Mouse (Mus musculus) embryonic facial prominence, embryonic 15.5 days (tissue): ENCODE results near the gene Rab3il1. TPM values are rescaled to one million over a fixed set of nuclear protein-coding genes. Genes with fewer than 3 reads are reported as not detected.

Source experiments
- ATAC-seq: fragments of 200-750 bp; cut with Nextera tagmentation; 2 replicates; pipeline ENCODE4 v1.8.0; 2017; ENCODE audit warnings: low read depth, moderate TSS enrichment; ENCODE audit not compliant: insufficient number of reproducible peaks, low FRiP score, low TSS enrichment
- H3K27ac ChIP-seq: fragments of 300-500 bp; sonication (generic); replicated peaks from 2 replicates; pipeline ENCODE4 v1.5.1; 2015; ENCODE audit warnings: mild to moderate bottlenecking, inconsistent platforms
- H3K27me3 ChIP-seq: fragments of 300-500 bp; sonication (generic); 2 replicates; pipeline ENCODE4 v1.6.1; 2015; ENCODE audit warnings: inconsistent platforms
- H3K36me3 ChIP-seq: fragments of 300-500 bp; sonication (generic); 2 replicates; pipeline ENCODE4 v1.6.1; 2015; ENCODE audit warnings: mild to moderate bottlenecking, inconsistent platforms
- H3K4me1 ChIP-seq: fragments of 300-500 bp; sonication (generic); 2 replicates; pipeline ENCODE4 v1.6.1; 2015; ENCODE audit warnings: inconsistent platforms
- H3K4me2 ChIP-seq: fragments of 300-500 bp; sonication (generic); replicated peaks from 2 replicates; pipeline ENCODE4 v1.6.1; 2015; ENCODE audit warnings: mild to moderate bottlenecking, inconsistent platforms
- H3K4me3 ChIP-seq: fragments of 300-500 bp; sonication (generic); replicated peaks from 2 replicates; pipeline ENCODE4 v1.5.1; 2015; ENCODE audit warnings: mild to moderate bottlenecking, inconsistent platforms
- H3K9ac ChIP-seq: fragments of 300-500 bp; sonication (generic); 2 replicates; pipeline ENCODE4 v1.6.1; 2015; ENCODE audit warnings: inconsistent platforms
- H3K9me3 ChIP-seq: fragments of 300-500 bp; sonication (generic); replicated peaks from 2 replicates; pipeline ENCODE4 v1.6.1; 2016; ENCODE audit warnings: inconsistent platforms
- WGBS: fragments of 180-500 bp; shearing (Covaris S2); methylation state at CpG from one replicate; pipeline ENCODE4 v1.1.7; 2015; 5-methylcytosine and 5-hydroxymethylcytosine counted together
- polyA plus RNA-seq: library from polyadenylated mRNA; unstranded; fragments of >200 nt; fragmentation: Nextera tagmentation; extraction: Ambion mirVana; gene quantifications from 2 replicates; pipeline ENCODE4 v1.2.1, GENCODE M21; 2015

Rab3il1 gene
- polyA plus RNA-seq, 1 experiment from 2014 or later, result 46.1 TPM

GRCm38 (mm10) chr19:9984111-9985055 lies 17.1 kb upstream of the Rab3il1 start:
- H3K36me3 ChIP-seq, result peaks cover 26% of the 10 kb centered on the region
- peaks cover 33% of the 10 kb centered on the region for H3K4me1 ChIP-seq
- H3K9me3 ChIP-seq, result no peaks in the 10 kb centered on the region
- peak overlapping the region; percentile 70 for H3K4me2 ChIP-seq
- no peaks in the 10 kb centered on the region for H3K27me3 ChIP-seq
- ATAC-seq, result no peak
- 88% methylated on average over 20 of the region's 20 CpGs for WGBS
- H3K27ac ChIP-seq, result no peak overlapping the region
- H3K4me3 ChIP-seq, result peak overlapping the region; percentile 82
- peak overlapping the region; percentile 95; the same call in 1 of the 2 replicates for H3K9ac ChIP-seq

DNA sequence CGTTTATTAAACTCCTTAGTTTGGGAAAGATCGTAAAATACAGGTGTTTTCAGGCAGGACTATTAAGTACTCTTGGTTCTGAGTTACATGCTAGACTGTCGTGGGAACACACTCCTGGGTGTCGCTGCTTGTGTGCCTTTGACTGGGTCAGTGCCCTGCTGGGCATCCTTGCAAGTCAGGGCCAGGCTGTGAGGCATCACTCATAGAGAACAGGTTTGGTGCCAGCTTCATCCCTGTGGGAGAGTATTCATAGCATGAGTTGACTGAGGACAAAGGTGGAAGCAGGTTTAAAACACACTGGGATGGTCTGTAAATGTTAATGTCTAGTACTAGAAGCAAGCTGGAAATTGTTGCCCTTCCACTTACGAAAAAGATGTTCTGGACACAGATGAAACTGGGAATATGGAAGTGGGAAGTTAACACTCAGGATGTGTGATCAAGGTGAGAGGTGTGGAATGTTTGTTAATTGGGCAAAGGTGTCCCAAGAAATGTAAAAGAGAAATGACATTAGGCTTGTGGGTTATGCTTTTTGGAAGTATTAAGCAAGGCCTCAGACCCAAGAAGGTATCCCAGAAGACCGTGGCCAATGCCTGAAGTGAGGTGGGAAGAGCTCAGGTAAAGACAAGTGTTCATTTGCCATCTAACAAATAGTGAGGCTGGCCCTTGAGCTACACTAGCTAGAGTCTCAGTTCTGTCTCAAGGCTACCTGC lies 16.1 kb upstream of the Rab3il1 start:
- Histone ChIP-seq H3K4me1 (peaks cover 33% of the 10 kb centered on the region), H3K36me3 (peaks cover 26% of the 10 kb centered on the region), H3K9me3 (no peaks in the 10 kb centered on the region), H3K4me2 (no peak overlapping the region), H3K4me3 (no peak overlapping the region), H3K27ac (no peak overlapping the region), H3K27me3 (no peaks in the 10 kb centered on the region), H3K9ac (no peak overlapping the region)
- ATAC-seq, result no peak
- 93% methylated on average over 6 of the region's 6 CpGs for WGBS

DNA sequence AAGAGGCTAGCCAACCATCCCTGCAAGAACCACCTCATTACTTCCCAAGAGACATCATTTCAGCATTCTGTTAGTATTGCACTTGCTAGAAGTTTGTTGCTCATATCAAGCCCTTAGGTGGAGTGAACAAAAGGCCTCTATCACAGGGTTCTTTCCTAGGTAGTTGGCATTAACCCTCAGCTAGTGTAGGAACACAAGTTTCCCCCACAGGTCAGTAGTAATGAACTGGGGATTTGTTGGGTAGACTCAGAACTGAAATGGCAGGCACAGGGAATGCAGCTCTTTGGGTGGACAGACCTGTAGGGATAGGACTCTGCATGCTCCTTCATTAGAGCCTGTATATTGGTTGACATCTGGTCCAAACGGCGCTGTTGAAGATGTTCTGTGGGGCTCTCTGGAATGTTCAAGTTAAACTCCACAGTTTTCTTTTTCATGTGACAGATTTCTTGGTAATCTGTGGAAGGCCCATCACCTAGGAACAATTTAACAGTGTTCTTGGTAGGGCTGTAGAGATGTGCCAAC lies 15.5 kb upstream of the Rab3il1 start:
- Histone ChIP-seq H3K27me3 (no peaks in the 10 kb centered on the region), H3K4me1 (peaks cover 33% of the 10 kb centered on the region), H3K9ac (no peak overlapping the region), H3K4me3 (no peak overlapping the region), H3K27ac (no peak overlapping the region), H3K36me3 (peaks cover 26% of the 10 kb centered on the region), H3K9me3 (no peaks in the 10 kb centered on the region), H3K4me2 (no peak overlapping the region)
- ATAC-seq, result no peak
- 95% methylated on average over 2 of the region's 2 CpGs for WGBS

DNA sequence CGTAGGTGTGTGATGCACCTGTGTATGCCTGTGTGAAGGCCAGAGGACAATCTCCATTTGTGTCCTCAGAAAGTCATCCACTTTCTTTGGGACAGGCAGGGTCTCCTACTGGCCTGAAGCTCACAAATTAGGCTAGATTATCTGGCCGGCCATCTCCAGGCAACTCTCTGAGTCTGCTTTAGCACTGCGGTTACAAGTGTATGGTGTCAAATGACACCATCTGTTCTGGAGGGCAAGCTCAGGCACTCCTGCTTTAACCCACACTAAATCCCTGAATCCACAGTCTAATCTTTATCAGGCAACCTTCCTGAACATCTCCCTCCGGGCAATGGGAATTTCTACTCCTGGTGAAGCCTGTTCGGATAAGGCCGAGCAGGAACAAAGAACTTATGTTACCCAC lies 14.3 kb upstream of the Rab3il1 start:
- Histone ChIP-seq H3K4me2 (no peak overlapping the region), H3K4me3 (no peak overlapping the region), H3K4me1 (peaks cover 26% of the 10 kb centered on the region), H3K9me3 (no peaks in the 10 kb centered on the region), H3K27me3 (no peaks in the 10 kb centered on the region), H3K36me3 (peaks cover 26% of the 10 kb centered on the region), H3K9ac (no peak overlapping the region), H3K27ac (no peak overlapping the region; the same call in 1 of the 2 replicates)
- ATAC-seq, result no peak
- 19% methylated on average over 6 of the region's 6 CpGs for whole genome bisulfite sequencing

DNA sequence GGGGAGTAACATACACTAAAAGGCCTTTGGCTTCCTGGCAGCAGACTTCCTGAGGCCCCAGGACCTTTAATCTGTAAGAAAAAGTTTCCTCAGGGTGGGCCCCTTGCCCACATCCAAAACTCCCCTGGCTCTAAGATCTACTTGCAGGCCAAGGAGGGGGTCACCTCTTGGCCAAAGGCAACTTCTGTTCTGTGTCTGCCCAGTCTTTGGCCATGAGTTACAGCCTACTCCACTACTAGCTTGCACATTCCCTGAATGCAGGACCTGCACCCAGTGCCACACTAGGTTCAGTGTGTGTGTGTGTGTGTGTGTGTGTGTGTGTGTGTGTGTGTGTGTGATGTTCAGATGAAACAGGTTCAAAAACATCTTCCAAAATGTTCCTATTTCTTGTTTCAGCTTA lies 13.9 kb upstream of the Rab3il1 start:
- peaks cover 26% of the 10 kb centered on the region for H3K36me3 ChIP-seq
- H3K4me1 ChIP-seq, result peaks cover 26% of the 10 kb centered on the region
- H3K4me2 ChIP-seq, result no peak overlapping the region
- no peak overlapping the region for H3K4me3 ChIP-seq
- no peak overlapping the region for H3K9ac ChIP-seq
- no peak for ATAC-seq
- H3K9me3 ChIP-seq, result no peaks in the 10 kb centered on the region
- no peak overlapping the region; the same call in 1 of the 2 replicates for H3K27ac ChIP-seq
- no peaks in the 10 kb centered on the region for H3K27me3 ChIP-seq

DNA sequence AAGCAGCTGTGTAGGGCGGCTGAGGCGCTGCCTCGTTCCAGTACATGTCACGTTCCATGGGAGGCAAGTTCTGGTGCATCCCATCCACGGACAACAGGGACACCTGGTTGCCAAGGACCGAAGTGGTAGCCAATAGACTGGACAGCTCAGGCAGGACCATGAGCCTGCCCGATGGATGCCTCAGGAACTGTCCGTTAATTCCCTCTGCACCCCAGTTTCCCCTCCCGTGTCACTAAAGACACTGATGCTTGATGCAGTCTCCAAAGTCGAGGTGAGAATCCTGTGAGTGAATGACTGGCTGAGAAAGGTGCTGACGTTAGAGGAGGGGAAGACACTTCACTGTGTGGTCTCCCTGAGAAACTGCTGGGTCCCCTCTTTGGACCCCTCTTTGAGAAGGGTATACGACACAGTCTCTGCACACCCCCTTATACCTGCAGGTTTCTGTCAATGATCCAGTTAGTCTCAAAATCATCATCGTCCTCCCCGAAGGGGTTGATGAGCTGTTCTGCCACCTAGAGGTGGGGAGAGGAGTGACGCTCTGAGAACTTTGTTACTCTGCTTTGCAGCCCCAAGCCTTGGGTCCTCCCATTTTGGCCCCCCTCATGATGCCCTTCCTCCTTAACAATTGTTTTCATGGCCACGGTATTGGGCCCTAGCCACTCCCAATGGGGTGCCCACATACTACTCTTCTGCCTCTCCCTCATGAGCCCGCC lies 12.1 kb upstream of the Rab3il1 start:
- Histone ChIP-seq H3K4me2 (no peak overlapping the region), H3K4me3 (no peak overlapping the region), H3K9ac (no peak overlapping the region), H3K36me3 (peaks cover 20% of the 10 kb centered on the region), H3K9me3 (no peaks in the 10 kb centered on the region), H3K27ac (no peak overlapping the region), H3K27me3 (no peaks in the 10 kb centered on the region), H3K4me1 (peaks cover 25% of the 10 kb centered on the region)
- WGBS, result 64% methylated on average over 17 of the region's 17 CpGs
- ATAC-seq, result no peak

DNA sequence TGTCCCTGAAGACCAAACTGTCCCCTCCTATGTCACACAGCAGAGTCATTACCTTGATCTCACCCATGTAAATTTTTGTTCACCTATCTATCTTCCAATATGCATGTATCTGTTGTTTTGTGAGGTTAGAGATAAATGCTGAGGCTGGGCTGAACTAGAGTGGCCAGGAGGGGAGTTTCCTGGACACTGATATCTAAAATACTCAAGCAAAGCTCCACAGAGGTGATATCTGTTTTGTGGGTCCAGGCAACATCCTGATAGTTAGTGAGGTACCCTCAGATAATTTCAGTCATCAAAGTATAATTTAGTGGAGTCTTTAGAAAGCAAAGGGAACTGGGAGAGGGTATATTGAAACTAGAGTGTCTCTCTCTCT lies 11.6 kb upstream of the Rab3il1 start:
- H3K4me3 ChIP-seq, result no peak overlapping the region
- no peak overlapping the region for H3K9ac ChIP-seq
- H3K36me3 ChIP-seq, result peaks cover 15% of the 10 kb centered on the region
- no peaks in the 10 kb centered on the region for H3K27me3 ChIP-seq
- no peaks in the 10 kb centered on the region for H3K9me3 ChIP-seq
- peaks cover 19% of the 10 kb centered on the region for H3K4me1 ChIP-seq
- no peak overlapping the region for H3K27ac ChIP-seq
- no peak for ATAC-seq
- H3K4me2 ChIP-seq, result no peak overlapping the region

DNA sequence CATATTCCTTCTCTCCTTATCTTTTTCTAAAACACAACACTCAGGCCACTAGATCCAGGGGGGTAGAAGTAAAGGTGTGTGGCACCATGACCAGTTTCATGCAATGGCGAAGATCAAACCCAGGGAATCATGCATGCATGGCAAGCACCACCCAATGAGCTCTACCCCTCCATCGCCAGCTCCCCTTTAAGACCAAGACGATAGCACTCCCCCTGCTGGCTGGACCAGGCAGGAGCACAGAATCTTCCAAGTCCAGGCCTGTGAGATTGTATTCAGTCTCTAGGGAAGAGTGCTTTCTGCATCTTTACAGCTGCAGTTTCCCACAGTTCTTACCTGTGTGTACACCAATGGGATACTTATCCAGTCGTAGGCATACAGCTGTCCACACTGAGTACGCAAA lies 10.2 kb upstream of the Rab3il1 start:
- 20% methylated on average over 5 of the region's 5 CpGs for WGBS

DNA sequence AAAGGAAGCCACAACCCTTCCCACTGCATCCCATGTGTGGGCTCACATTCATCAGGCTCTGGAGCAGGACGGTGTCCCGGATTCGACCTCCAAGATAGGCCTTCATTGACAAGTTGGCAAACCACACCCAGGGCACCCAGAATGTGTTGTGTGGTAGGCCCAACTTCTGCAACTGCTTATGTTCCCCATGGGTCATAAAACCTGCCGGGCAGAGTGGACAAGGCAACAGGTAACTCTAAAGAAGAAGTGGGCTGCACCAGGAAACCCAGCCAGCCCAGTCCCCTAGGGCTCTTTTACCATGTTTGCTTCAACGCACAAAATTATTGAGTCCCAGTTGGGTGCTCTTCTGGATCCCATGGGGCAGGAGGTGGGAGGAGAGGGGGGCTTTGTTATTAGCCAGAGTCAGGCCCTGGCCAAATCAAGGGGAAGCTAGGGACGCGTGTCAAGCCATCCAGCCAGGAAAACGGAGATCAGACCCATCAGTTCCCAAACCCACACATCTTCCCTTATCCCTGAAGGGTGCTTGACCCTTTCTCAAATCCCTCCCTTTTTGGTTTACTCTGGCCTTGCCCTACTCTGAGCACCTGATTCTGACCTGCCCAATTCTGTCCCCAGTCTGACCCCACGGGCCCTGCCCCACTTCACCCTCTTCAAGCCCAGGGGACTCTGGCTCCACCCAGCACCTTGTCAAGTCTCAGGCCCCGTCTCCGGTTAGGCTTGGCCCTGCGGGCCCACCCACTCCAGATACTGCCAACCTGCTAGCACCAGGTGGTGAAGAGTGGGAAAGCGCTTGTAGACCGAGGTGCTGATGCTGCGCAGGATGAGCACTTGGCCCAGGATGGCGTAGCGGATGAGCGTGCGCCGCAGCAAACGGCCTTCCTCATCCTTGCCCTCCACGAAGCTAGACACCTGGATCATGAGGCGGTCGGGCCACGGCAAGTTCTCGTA lies 9.2 kb upstream of the Rab3il1 start:
- H3K4me2 ChIP-seq, result peak overlapping the region; percentile 51
- no peak overlapping the region for H3K27ac ChIP-seq
- H3K9ac ChIP-seq, result peak overlapping the region; percentile 12; the same call in 1 of the 2 replicates
- no peaks in the 10 kb centered on the region for H3K36me3 ChIP-seq
- ATAC-seq, result 0 out of 2 replicates have a peak, but pooled peaks have one; percentile 3
- peak overlapping the region; percentile 37 for H3K4me3 ChIP-seq
- no peaks in the 10 kb centered on the region for H3K27me3 ChIP-seq
- 51% methylated on average over 26 of the region's 26 CpGs for WGBS
- H3K4me1 ChIP-seq, result peaks cover 15% of the 10 kb centered on the region
- no peaks in the 10 kb centered on the region for H3K9me3 ChIP-seq

More for the DNA sequence above, 10.2 kb upstream of the Rab3il1 start:
- Histone ChIP-seq H3K4me1 (peaks cover 19% of the 10 kb centered on the region), H3K9ac (no peak overlapping the region), H3K27ac (no peak overlapping the region), H3K27me3 (no peaks in the 10 kb centered on the region), H3K9me3 (no peaks in the 10 kb centered on the region), H3K36me3 (peaks cover under 1% of the 10 kb centered on the region; the same call in 1 of the 2 replicates), H3K4me2 (no peak overlapping the region), H3K4me3 (no peak overlapping the region)
- ATAC-seq, result no peak

GRCm38 (mm10) chr19:9993036-9993656 lies 8.3 kb upstream of the Rab3il1 start:
- Histone ChIP-seq H3K27ac (no peak overlapping the region), H3K9ac (peak overlapping the region; percentile 12; the same call in 1 of the 2 replicates)

More at GRCm38 (mm10) chr19:9993036-9993656, 8.3 kb upstream of the Rab3il1 start:
- Histone ChIP-seq H3K9me3 (no peaks in the 10 kb centered on the region), H3K4me1 (peaks cover 11% of the 10 kb centered on the region), H3K27me3 (no peaks in the 10 kb centered on the region), H3K4me3 (peak overlapping the region; percentile 37), H3K4me2 (peak overlapping the region; percentile 51), H3K36me3 (no peaks in the 10 kb centered on the region)
- ATAC-seq, result peak; percentile 85
- WGBS, result 6% methylated on average over 17 of the region's 17 CpGs
